Mouse (Mus musculus) stomach, embryonic 14.5 days (tissue): ENCODE data around the gene Rpusd2. TPM values are rescaled to one million over a fixed set of nuclear protein-coding genes. Genes with fewer than 3 reads are reported as not detected.

Experiments used
- ATAC-seq: fragments of 200-750 bp; cut with Nextera tagmentation; 2 replicates; pipeline ENCODE4 v1.8.0; 2017; ENCODE audit warnings: low read depth, moderate TSS enrichment; ENCODE audit not compliant: insufficient number of reproducible peaks, insufficient read depth, low FRiP score
- H3K27ac ChIP-seq: fragments of 300-500 bp; sonication (generic); 2 replicates; pipeline ENCODE4 v1.5.1; 2014; ENCODE audit warnings: mild to moderate bottlenecking, low read length, moderate library complexity, mixed read lengths
- H3K27me3 ChIP-seq: fragments of 300-500 bp; sonication (generic); 2 replicates; pipeline ENCODE4 v1.6.1; 2014; ENCODE audit warnings: low read length, control low read depth, mixed read lengths; ENCODE audit not compliant: control insufficient read depth, insufficient read depth
- H3K36me3 ChIP-seq: fragments of 300-500 bp; sonication (generic); 2 replicates; pipeline ENCODE4 v1.6.1; 2014; ENCODE audit warnings: mild to moderate bottlenecking, control low read depth, low read length, moderate library complexity, mixed read lengths; ENCODE audit not compliant: control insufficient read depth, insufficient read depth
- H3K4me1 ChIP-seq: fragments of 300-500 bp; sonication (generic); 2 replicates; pipeline ENCODE4 v1.6.1; 2014; ENCODE audit warnings: low read length, control low read depth, mixed read lengths; ENCODE audit not compliant: control insufficient read depth, insufficient read depth
- H3K4me2 ChIP-seq: fragments of 300-500 bp; sonication (generic); replicated peaks from 2 replicates; pipeline ENCODE4 v1.6.1; 2014; ENCODE audit warnings: low read depth, low read length, control low read depth
- H3K4me3 ChIP-seq: fragments of 300-500 bp; sonication (generic); 2 replicates; pipeline ENCODE4 v1.5.1; 2014; ENCODE audit warnings: low read depth, low read length, control low read depth
- H3K9ac ChIP-seq: fragments of 300-500 bp; sonication (generic); replicated peaks from 2 replicates; pipeline ENCODE4 v1.6.1; 2014; ENCODE audit warnings: low read depth, mild to moderate bottlenecking, control low read depth, low read length, moderate library complexity, mixed read lengths
- H3K9me3 ChIP-seq: fragments of 300-500 bp; sonication (generic); 2 replicates; pipeline ENCODE4 v1.6.1; 2016; ENCODE audit warnings: low read depth, low read length, control low read depth; ENCODE audit not compliant: control insufficient read depth
- WGBS: fragments of 180-500 bp; shearing (Covaris S2); extraction: QIAGEN DNeasy Blood & Tissue Kit; methylation state at CpG from one replicate; pipeline ENCODE4 v1.1.7; 2014; 5-methylcytosine and 5-hydroxymethylcytosine counted together
- polyA plus RNA-seq: library from polyadenylated mRNA; unstranded; fragments of >200 nt; fragmentation: Nextera tagmentation; extraction: Ambion mirVana; gene quantifications from 2 replicates; pipeline ENCODE4 v1.2.1, GENCODE M21; 2014

Gene Rpusd2
- polyA plus RNA-seq, 1 experiment from 2014 or later: 4.1 TPM

DNA sequence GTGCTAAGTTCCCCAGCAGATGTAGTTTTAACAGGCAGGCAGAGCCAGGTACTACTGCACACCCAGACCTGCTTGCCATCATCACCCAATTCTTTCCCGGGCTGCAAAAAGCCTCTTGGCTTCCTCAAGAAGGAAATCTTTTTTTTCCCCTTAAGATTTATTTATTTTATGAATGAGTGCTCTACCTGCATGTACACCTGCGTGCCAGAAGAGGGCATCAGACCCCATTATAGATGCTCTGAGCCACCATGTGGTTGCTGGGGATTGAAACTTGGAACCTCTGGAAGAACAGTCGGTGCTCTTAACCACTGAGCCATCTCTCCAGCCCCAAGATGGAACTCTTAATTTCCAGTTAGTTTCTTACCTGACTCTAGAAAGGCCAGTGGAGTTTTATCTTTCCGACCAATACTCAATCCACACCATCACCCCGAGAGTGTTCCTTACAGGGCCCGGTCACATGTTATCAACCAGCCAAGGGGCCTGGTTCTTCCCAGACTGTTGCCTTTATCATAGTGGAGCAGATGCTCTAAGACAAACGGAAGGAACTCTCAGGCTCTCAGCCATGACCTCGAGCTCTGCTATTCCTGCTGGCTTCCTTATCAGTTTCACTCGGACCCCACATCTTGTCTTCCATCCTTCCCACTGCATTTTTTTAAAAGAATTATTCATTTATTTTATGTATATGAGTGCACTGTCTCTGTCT is 9.9 kb upstream of the Rpusd2 start:
- no peak overlapping the region for H3K4me3 ChIP-seq
- H3K4me2 ChIP-seq: no peak overlapping the region
- ATAC-seq: no peak
- H3K9me3 ChIP-seq: no peaks in the 10 kb centered on the region
- peaks cover 3% of the 10 kb centered on the region; the same call in 1 of the 2 replicates for H3K36me3 ChIP-seq
- whole genome bisulfite sequencing: 73% methylated on average over 9 of the region's 9 CpGs
- no peaks in the 10 kb centered on the region for H3K4me1 ChIP-seq
- H3K27ac ChIP-seq: no peak overlapping the region
- no peaks in the 10 kb centered on the region for H3K27me3 ChIP-seq
- no peak overlapping the region for H3K9ac ChIP-seq

DNA sequence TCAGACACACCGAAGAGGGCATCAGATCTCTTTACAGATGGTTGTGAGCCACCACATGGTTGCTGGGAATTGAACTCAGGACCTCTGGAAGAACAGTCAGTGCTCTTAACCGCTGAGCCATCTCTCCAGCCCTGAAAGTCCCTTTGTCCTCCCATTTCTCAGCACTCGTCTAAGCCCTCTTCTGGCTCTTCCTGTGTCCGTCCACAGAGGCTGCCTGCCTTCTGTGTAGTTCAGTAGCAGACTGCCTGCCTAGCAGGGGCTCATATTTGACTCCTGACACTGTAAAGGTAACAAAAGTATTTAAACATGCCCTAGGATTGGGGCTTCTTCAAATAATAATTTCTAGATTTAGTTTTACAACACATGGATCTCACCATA is 9.4 kb upstream of the Rpusd2 start:
- Histone ChIP-seq H3K27ac (no peak overlapping the region), H3K36me3 (peaks cover 3% of the 10 kb centered on the region; the same call in 1 of the 2 replicates), H3K9ac (no peak overlapping the region), H3K27me3 (no peaks in the 10 kb centered on the region), H3K4me3 (no peak overlapping the region), H3K4me2 (no peak overlapping the region), H3K4me1 (no peaks in the 10 kb centered on the region), H3K9me3 (no peaks in the 10 kb centered on the region)
- 81% methylated on average over 4 of the region's 4 CpGs for WGBS
- ATAC-seq: no peak

DNA sequence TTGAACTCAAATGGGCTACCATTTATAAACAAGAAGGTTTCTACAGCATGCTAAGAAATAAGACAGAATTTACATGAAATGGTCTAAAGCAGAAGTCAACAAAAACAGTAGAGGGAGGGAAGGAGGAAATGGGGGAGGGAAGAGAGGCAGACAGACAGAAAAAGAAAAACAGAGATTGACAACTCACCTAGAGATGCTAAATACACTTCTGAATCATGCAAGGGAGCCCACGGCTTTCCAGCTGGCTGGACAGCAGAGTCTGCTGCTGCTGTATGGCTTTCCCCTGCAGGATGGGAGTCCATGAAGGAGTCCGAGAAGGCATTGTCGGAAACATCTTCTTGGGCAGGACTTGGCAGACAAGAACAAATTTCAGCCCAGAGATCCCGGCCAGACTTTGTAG is 7.6 kb upstream of the Rpusd2 start:
- Histone ChIP-seq H3K9me3 (no peaks in the 10 kb centered on the region), H3K27me3 (no peaks in the 10 kb centered on the region), H3K27ac (no peak overlapping the region), H3K36me3 (no peaks in the 10 kb centered on the region), H3K4me3 (no peak overlapping the region), H3K4me1 (no peaks in the 10 kb centered on the region), H3K4me2 (no peak overlapping the region), H3K9ac (no peak overlapping the region)
- WGBS: 94% methylated on average over 4 of the region's 4 CpGs
- no peak for ATAC-seq

DNA sequence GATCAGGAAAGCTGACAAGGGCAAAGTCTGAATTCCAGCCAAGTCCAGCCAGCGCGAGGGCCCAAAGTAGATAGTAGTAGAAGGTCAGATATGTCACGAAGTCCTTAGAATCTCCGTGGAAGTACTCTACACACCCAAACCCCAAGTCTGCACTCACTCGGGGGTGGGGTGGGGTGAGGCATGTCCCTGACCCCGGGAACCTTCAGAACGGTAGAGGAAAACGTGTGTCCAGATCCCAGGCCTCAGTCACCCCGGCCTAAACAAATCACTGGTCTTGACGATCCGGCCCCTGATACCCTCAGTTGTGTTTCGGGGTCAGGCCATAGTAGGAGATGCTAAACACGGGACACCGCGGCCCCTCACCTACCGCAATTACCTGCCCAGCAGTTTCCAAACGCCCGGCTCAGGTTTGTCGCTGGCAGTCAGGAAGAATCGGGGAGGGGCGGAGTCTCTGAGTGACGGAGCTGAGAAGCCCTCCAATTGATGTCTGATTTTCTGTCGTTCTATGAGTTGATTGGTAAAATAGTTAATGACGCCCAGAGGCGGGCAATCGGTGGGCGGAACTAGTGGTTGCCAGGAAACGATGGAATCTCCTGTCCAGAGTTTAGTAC is 5.5 kb upstream of the Rpusd2 start, which contains the start of gene Ccdc32:
Gene Ccdc32 (minus strand): TSS at position 453 of the 611 bp plus-strand sequence.
- Histone ChIP-seq H3K36me3 (no peaks in the 10 kb centered on the region), H3K4me3 (peak within 1 kb of the TSS; percentile 56), H3K27me3 (no peaks in the 10 kb centered on the region), H3K9me3 (no peaks in the 10 kb centered on the region), H3K27ac (no peak within 1 kb of the TSS), H3K4me2 (peak within 1 kb of the TSS; percentile 73), H3K4me1 (no peaks in the 10 kb centered on the region), H3K9ac (peak within 1 kb of the TSS; percentile 49)
- under 1% methylated on average over 28 of the region's 28 CpGs for WGBS
- peak; percentile 97 for ATAC-seq

DNA sequence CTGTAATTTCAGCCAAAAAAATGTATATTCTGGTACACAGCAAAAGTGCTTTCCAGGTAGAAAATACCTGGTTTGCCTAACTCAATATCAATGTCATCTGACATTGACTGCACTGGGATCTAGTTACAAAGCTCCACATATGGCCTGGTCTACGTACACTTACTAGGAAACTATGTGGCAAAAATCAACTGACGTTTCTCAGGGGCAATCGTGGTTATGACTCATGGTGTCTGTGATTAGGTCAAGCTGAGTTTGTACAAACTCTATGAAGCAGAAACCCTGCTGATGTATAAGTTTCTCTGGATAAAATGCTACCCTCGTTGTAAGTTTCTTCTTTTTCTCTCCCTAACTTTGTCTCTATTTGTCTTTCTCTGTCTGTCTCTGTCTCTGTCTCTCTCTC is 2.4 kb upstream of the Rpusd2 start:
- 63% methylated on average over 4 of the region's 4 CpGs for WGBS
- Histone ChIP-seq H3K27me3 (no peaks in the 10 kb centered on the region), H3K4me2 (no peak overlapping the region), H3K36me3 (0 out of 2 replicates have a peak, but pooled peaks cover 4% of the 10 kb centered on the region), H3K4me1 (peaks cover 5% of the 10 kb centered on the region; the same call in 1 of the 2 replicates), H3K27ac (no peak overlapping the region), H3K9me3 (no peaks in the 10 kb centered on the region), H3K4me3 (no peak overlapping the region), H3K9ac (no peak overlapping the region)
- no peak for ATAC-seq

DNA sequence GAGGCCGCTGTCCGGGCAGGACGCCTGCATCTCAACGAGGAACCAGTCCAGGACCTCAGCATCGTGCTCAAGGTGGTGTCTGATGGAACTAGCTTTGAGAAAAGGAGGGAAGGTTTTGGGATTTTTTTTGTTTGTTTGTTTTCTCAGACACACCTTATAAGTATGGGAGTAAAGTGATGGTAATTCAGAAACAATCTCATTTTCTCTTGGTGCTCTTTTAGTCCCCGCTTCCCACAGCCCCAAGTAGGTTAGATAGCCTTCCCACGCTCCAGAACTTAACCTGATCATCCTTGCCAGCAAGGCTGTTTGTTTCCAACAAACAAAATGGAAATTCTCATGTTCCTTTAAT is 781 bp downstream of the Rpusd2 start:
- peak overlapping the region; percentile 92 for H3K4me3 ChIP-seq

DNA sequence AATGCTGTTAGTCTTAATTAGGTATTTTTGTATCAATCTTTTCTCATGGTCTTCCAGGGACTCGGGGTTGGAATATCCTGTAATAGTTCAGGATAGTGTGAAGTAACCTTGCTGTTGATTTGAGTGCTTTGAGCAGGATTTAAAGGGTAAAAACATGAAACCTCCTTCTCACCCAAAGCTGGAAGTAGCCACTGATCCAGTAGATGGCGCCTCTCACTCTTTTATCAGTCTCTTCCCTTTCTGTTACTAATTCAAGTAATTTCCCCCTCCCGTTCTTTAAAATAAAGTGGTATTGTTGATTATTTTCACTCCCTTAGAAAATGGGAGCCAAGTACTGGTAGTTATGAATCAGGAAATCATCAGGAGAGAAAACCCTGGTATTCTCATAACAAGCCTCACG is 6.3 kb downstream of the Rpusd2 start:
- H3K9ac ChIP-seq: no peak overlapping the region
- no peak overlapping the region for H3K4me3 ChIP-seq
- no peak overlapping the region for H3K27ac ChIP-seq
- H3K4me1 ChIP-seq: no peaks in the 10 kb centered on the region; the same call in 1 of the 2 replicates
- H3K27me3 ChIP-seq: no peaks in the 10 kb centered on the region
- 45% methylated on average over 4 of the region's 4 CpGs for WGBS
- no peak overlapping the region for H3K4me2 ChIP-seq
- peaks cover 21% of the 10 kb centered on the region for H3K36me3 ChIP-seq
- no peaks in the 10 kb centered on the region for H3K9me3 ChIP-seq
- no peak for ATAC-seq

More for the DNA sequence above, 781 bp downstream of the Rpusd2 start:
- Histone ChIP-seq H3K27ac (peak overlapping the region; percentile 87; the same call in 1 of the 2 replicates), H3K36me3 (peaks cover 21% of the 10 kb centered on the region), H3K9me3 (no peaks in the 10 kb centered on the region), H3K27me3 (no peaks in the 10 kb centered on the region), H3K9ac (peak overlapping the region; percentile 80), H3K4me1 (peaks cover 5% of the 10 kb centered on the region; the same call in 1 of the 2 replicates), H3K4me2 (peak overlapping the region; percentile 72)
- 7% methylated on average over 7 of the region's 7 CpGs for WGBS
- ATAC-seq: no peak

DNA sequence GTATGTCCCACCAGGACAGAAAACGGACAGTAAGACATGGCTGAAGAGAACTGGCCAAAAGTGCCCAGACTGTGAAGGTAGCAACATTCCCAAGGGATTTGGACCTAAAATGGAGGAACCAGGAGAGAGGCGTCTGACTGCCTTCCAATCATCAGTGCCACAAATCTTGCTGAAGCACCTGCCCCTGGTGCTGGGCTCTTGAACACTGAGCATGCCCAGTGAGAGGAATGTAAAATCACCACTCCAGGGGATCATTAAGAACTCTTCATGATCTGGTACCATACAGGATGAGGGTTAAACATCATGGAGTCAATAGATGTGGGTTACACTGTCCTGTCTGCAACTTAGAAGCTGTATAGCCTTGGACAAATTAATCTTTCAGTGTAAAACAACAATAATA is 10.6 kb downstream of the Rpusd2 start:
- no peak overlapping the region for H3K4me3 ChIP-seq
- H3K27ac ChIP-seq: no peak overlapping the region
- no peak overlapping the region for H3K4me2 ChIP-seq
- 70% methylated on average over 2 of the region's 2 CpGs for whole genome bisulfite sequencing
- H3K36me3 ChIP-seq: no peaks in the 10 kb centered on the region
- no peak overlapping the region; the same call in 1 of the 2 replicates for H3K9ac ChIP-seq
- peaks cover 5% of the 10 kb centered on the region; the same call in 1 of the 2 replicates for H3K4me1 ChIP-seq
- no peaks in the 10 kb centered on the region for H3K27me3 ChIP-seq
- H3K9me3 ChIP-seq: no peaks in the 10 kb centered on the region
- ATAC-seq: no peak
